Mouse (Mus musculus) CH12.LX (cell line): Measurements from ENCODE around the gene Sdcbp2.

ENCODE experiments used
- CTCF ChIP-seq, 2 experiments: IDR thresholded peaks in 1 of 2; conservative IDR thresholded peaks in 1 of 2; 2 replicates each; pipeline ENCODE4 v1.5.1; 2011 to 2012; ENCODE audit warnings: low read depth in 2 of 2, low read length in 2 of 2, improper control_type of control experiment in 1 of 2, inconsistent platforms in 1 of 2, mild to moderate bottlenecking in 1 of 2, moderate library complexity in 1 of 2
- ETS1 ChIP-seq: conservative IDR thresholded peaks from 2 replicates; pipeline ENCODE4 v1.6.1; 2012; ENCODE audit warnings: low read depth, mild to moderate bottlenecking, inconsistent platforms, low read length, improper control_type of control experiment, moderate library complexity
- NELFE ChIP-seq: IDR thresholded peaks from 2 replicates; pipeline ENCODE4 v1.6.1; 2011; ENCODE audit warnings: low read depth, low read length, improper control_type of control experiment
- POLR2A ChIP-seq: IDR thresholded peaks from 2 replicates; pipeline ENCODE4 v1.6.1; 2011; ENCODE audit warnings: low read depth, mild to moderate bottlenecking, improper control_type of control experiment, low read length
- ZKSCAN1 ChIP-seq: IDR thresholded peaks from 2 replicates; pipeline ENCODE4 v1.6.1; 2012; ENCODE audit warnings: low read depth, inconsistent platforms, low read length, improper control_type of control experiment, borderline replicate concordance

- TF ChIP-seq ZKSCAN1 (no peak), CTCF (conservative IDR thresholded peaks at IDR 0.05 in 1 of 2, IDR thresholded peaks at IDR 0.05 in 1 of 2; ENCODE audit: low read depth in 2 of 2, low read length in 2 of 2) (no peak), ETS1 (no peak), NELFE (no peak), POLR2A (no peak)
Observed at GRCm38 (mm10) chr2:151616551-151617329, 44.3 kb downstream of the Sdcbp2 start.
